Mouse (Mus musculus) embryo, embryonic 11 days (tissue): ENCODE measurements at regions not wholly inside any gene's neighbourhood (a gene's known extent, or its start where the extent isn't known, plus 50 kb on each side); places are given as distances from the start of the nearest gene placed in this dataset.
"Not testable (repeated sequence)": the region's sequence is repeated elsewhere in the genome, so short reads cannot be mapped to it uniquely, and the experiment has no call there.

Source experiments
- DNase-seq: peaks from one replicate; pipeline ENCODE4 v3.0.0-alpha.2; 2015

- DNase-seq = not testable (repeated sequence)
These were observed 828.1 kb downstream of the Gm10330 start for GRCm38 (mm10) chr12:22951956-22952355.

- peak; percentile 69 for DNase-seq
These were observed 873.9 kb downstream of the Gm10330 start for GRCm38 (mm10) chr12:22906156-22906555.
